ENCODE assay signal across 12 mouse cellular contexts in genomic region chr17:4474350-4474749, GRCm38 (mm10).
"Had no signal": no experiment of that assay in that cellular context is flagged by ENCODE, and none has a peak within 500 bp of the region (broad histone marks: within the 10 kb centered on the region; RNA-seq: fewer than 3 reads in every experiment).

No protein-coding gene starts in this region.

- H3K4me1 ChIP-seq: intestine, embryonic 15.5 days; limb, embryonic 15.5 days had no signal

- H3K4me2 ChIP-seq: intestine, embryonic 15.5 days; limb, embryonic 15.5 days; midbrain, embryonic 15.5 days had no signal

- H3K27ac ChIP-seq: intestine, embryonic 15.5 days; limb, embryonic 15.5 days; midbrain, embryonic 10.5 days; midbrain, embryonic 15.5 days had no signal

- H3K4me3 ChIP-seq: intestine, embryonic 15.5 days; limb, embryonic 15.5 days; midbrain, embryonic 10.5 days; midbrain, embryonic 15.5 days had no signal

- H3K36me3 ChIP-seq: intestine, embryonic 15.5 days; limb, embryonic 15.5 days; midbrain, embryonic 10.5 days; midbrain, embryonic 15.5 days had no signal

- H3K27me3 ChIP-seq: intestine, embryonic 15.5 days; limb, embryonic 15.5 days; midbrain, embryonic 15.5 days had no signal

- H3K9ac ChIP-seq: intestine, embryonic 15.5 days; limb, embryonic 15.5 days; midbrain, embryonic 15.5 days had no signal

- H3K9me3 ChIP-seq: intestine, embryonic 15.5 days; limb, embryonic 15.5 days; midbrain, embryonic 10.5 days; midbrain, embryonic 15.5 days had no signal

- DNase-seq: kidney, adult 18-20 months; kidney, postnatal 10 days; lung, adult 18-20 months; retina, postnatal 1 day; right cerebral cortex, postnatal 4 days; spleen, adult 18-20 months; thymus, adult 18-20 months; thymus, postnatal 14 days had no signal

- ATAC-seq: intestine, embryonic 15.5 days had no signal
